Mouse (Mus musculus): ENCODE results near the gene Tbrg1.

GRCm38 (mm10) chr9:37687941-37688303, 30.8 kb upstream of the Tbrg1 start:
- TF ChIP-seq CTCF (IDR thresholded peaks at IDR 0.05; ENCODE audit: low read depth) (no peak), EP300 (IDR thresholded peaks at IDR 0.05; ENCODE audit: low read depth) (no peak)
